Mouse (Mus musculus) testis, adult 2 months (tissue): ENCODE results near the gene Samd4b. TPM values are rescaled to one million over a fixed set of nuclear protein-coding genes. Genes with fewer than 3 reads are reported as not detected.

Experiments used
- H3K27ac ChIP-seq: fragments of 200-500 bp; 2 replicates; pipeline ENCODE4 v1.5.1; 2012; ENCODE audit warnings: low read depth, low read length; ENCODE audit not compliant: control insufficient read depth, insufficient read depth
- H3K27me3 ChIP-seq: fragments of 200-500 bp; 2 replicates; pipeline ENCODE4 v1.6.1; 2012; ENCODE audit warnings: mild to moderate bottlenecking, low read length, moderate library complexity; ENCODE audit not compliant: control insufficient read depth, insufficient read depth
- H3K36me3 ChIP-seq: fragments of 200-500 bp; 2 replicates; pipeline ENCODE4 v1.6.1; 2012; ENCODE audit warnings: mild to moderate bottlenecking, low read length; ENCODE audit not compliant: control insufficient read depth, insufficient read depth
- H3K4me1 ChIP-seq: fragments of 200-500 bp; 2 replicates; pipeline ENCODE4 v1.6.1; 2012; ENCODE audit warnings: low read length; ENCODE audit not compliant: control insufficient read depth, insufficient read depth
- H3K4me3 ChIP-seq: fragments of 200-500 bp; 2 replicates; pipeline ENCODE4 v1.5.1; 2012; ENCODE audit warnings: low read depth, mild to moderate bottlenecking, low read length, moderate library complexity, mixed read lengths; ENCODE audit not compliant: control insufficient read depth
- CTCF ChIP-seq: fragments of 200-500 bp; IDR thresholded peaks from 2 replicates; pipeline ENCODE4 v1.5.1; 2012; ENCODE audit warnings: low read depth, mild to moderate bottlenecking, inconsistent platforms, low read length, moderate library complexity; ENCODE audit not compliant: control insufficient read depth, insufficient read depth, insufficient replicate concordance
- POLR2A ChIP-seq: fragments of 200-500 bp; IDR thresholded peaks from 2 replicates; pipeline ENCODE4 v1.6.1; 2012; ENCODE audit warnings: low read depth, mild to moderate bottlenecking, inconsistent platforms, low read length, moderate library complexity; ENCODE audit not compliant: control insufficient read depth
- polyA plus RNA-seq: library from polyadenylated mRNA; depleted of rRNA; stranded (reverse); fragments of >200 nt; gene quantifications from 2 replicates; pipeline ENCODE4 v1.2.3, GENCODE M21; 2012

Gene Samd4b
- polyA plus RNA-seq, 1 experiment, result 234 TPM

- peak overlapping the region; percentile 92 for H3K4me3 ChIP-seq
- H3K27ac ChIP-seq, result peak overlapping the region; percentile 72
- H3K27me3 ChIP-seq, result no peaks in the 10 kb centered on the region
- no peaks in the 10 kb centered on the region for H3K36me3 ChIP-seq
- TF ChIP-seq CTCF, result no peak
- TF ChIP-seq POLR2A, result no peak
- H3K4me1 ChIP-seq, result peaks cover 35% of the 10 kb centered on the region
Observed at GRCm38 (mm10) chr7:28373131-28373581, 224.8 kb downstream of the Samd4b start.

GRCm38 (mm10) chr7:28372251-28373108 lies 225.5 kb downstream of the Samd4b start, which contains the start of gene Plekhg2:
Plekhg2 (minus strand) TSS chr7:28372599.
- TF ChIP-seq POLR2A (peak; percentile 32; the same call in 1 of the 2 replicates), CTCF (peak; percentile 19; the same call in 1 of the 2 replicates)
- Histone ChIP-seq H3K27ac (peak within 1 kb of the TSS; percentile 90), H3K4me3 (peak within 1 kb of the TSS; percentile 92), H3K27me3 (no peaks in the 10 kb centered on the region), H3K4me1 (peaks cover 28% of the 10 kb centered on the region), H3K36me3 (no peaks in the 10 kb centered on the region; the same call in 1 of the 2 replicates)

GRCm38 (mm10) chr7:28371514-28371989 lies 226.4 kb downstream of the Samd4b start:
- Histone ChIP-seq H3K27me3 (no peaks in the 10 kb centered on the region), H3K27ac (peak overlapping the region; percentile 90), H3K4me1 (peaks cover 26% of the 10 kb centered on the region), H3K4me3 (peak overlapping the region; percentile 92), H3K36me3 (no peaks in the 10 kb centered on the region; the same call in 1 of the 2 replicates)
- TF ChIP-seq POLR2A, result no peak
- no peak for TF ChIP-seq CTCF

GRCm38 (mm10) chr7:28370977-28371513 lies 226.9 kb downstream of the Samd4b start:
- Histone ChIP-seq H3K36me3 (no peaks in the 10 kb centered on the region; the same call in 1 of the 2 replicates), H3K27ac (no peak overlapping the region; the same call in 1 of the 2 replicates), H3K4me3 (peak overlapping the region; percentile 92), H3K4me1 (peaks cover 23% of the 10 kb centered on the region), H3K27me3 (no peaks in the 10 kb centered on the region)
- no peak for TF ChIP-seq CTCF
- no peak for TF ChIP-seq POLR2A

- H3K27me3 ChIP-seq, result no peaks in the 10 kb centered on the region
Observed at GRCm38 (mm10) chr7:28370051-28370450, 227.9 kb downstream of the Samd4b start.

GRCm38 (mm10) chr7:28368276-28368920 lies 229.5 kb downstream of the Samd4b start:
- no peak overlapping the region for H3K4me3 ChIP-seq
- no peak for TF ChIP-seq CTCF
- no peak for TF ChIP-seq POLR2A
- H3K36me3 ChIP-seq, result no peaks in the 10 kb centered on the region; the same call in 1 of the 2 replicates
- H3K27me3 ChIP-seq, result no peaks in the 10 kb centered on the region
- H3K4me1 ChIP-seq, result peaks cover 15% of the 10 kb centered on the region
- H3K27ac ChIP-seq, result no peak overlapping the region

More at GRCm38 (mm10) chr7:28370051-28370450, 227.9 kb downstream of the Samd4b start:
- H3K27ac ChIP-seq, result no peak overlapping the region
- no peak for TF ChIP-seq POLR2A
- no peak for TF ChIP-seq CTCF
- H3K4me1 ChIP-seq, result peaks cover 16% of the 10 kb centered on the region
- no peak overlapping the region for H3K4me3 ChIP-seq
- no peaks in the 10 kb centered on the region; the same call in 1 of the 2 replicates for H3K36me3 ChIP-seq
